Mouse (Mus musculus) granulocyte monocyte progenitor cell, adult 5-6 weeks (primary cell): ENCODE data around the gene Polr2g. TPM values are rescaled to one million over a fixed set of nuclear protein-coding genes. Genes with fewer than 3 reads are reported as not detected.

Source experiments
- ATAC-seq: replicated peaks from 2 replicates; pipeline ENCODE4 v1.8.0; 2016; ENCODE audit warnings: mild to moderate bottlenecking, moderate TSS enrichment, inconsistent platforms; ENCODE audit not compliant: poor library complexity, severe bottlenecking
- total RNA-seq, 2 experiments: library from RNA; stranded (forward) in 1 of 2; stranded (reverse) in 1 of 2; fragments of 200-712, 200-1000 nt in 1 of 2; fragments of >200 nt in 1 of 2; fragmentation: Nextera tagmentation in 1 of 2; gene quantifications; 2 replicates each; pipeline ENCODE4 v1.2.3; 2014 to 2017

The Polr2g gene
- total RNA-seq, 2 experiments from 2014 or later = 51.7 to 148 TPM

- ATAC-seq = no peak
Measured at GRCm38 (mm10) chr19:8765562-8765961, 32.8 kb downstream of the Polr2g start.

- ATAC-seq = peak; percentile 48; the same call in 1 of the 2 replicates
Measured at GRCm38 (mm10) chr19:8763276-8763675, 35.1 kb downstream of the Polr2g start.

GRCm38 (mm10) chr19:8760757-8761156, 37.6 kb downstream of the Polr2g start:
- no peak for ATAC-seq

GRCm38 (mm10) chr19:8758899-8759298, 39.5 kb downstream of the Polr2g start:
- ATAC-seq = no peak

GRCm38 (mm10) chr19:8757471-8757998, 40.8 kb downstream of the Polr2g start:
- no peak for ATAC-seq

- peak; percentile 92 for ATAC-seq
Measured at GRCm38 (mm10) chr19:8756635-8757387, 41.6 kb downstream of the Polr2g start, which contains the start of gene Nxf1. Nxf1 (plus strand) TSS chr19:8757073.

GRCm38 (mm10) chr19:8755652-8756051, 42.7 kb downstream of the Polr2g start:
- ATAC-seq = no peak

GRCm38 (mm10) chr19:8747368-8747767, 51.0 kb downstream of the Polr2g start:
- peak; percentile 50 for ATAC-seq

- no peak for ATAC-seq
Measured at GRCm38 (mm10) chr19:8745382-8745781, 53.0 kb downstream of the Polr2g start.

Other genes with a start within 250 kb of the Polr2g start
Only the 30 nearest of the 33 such genes appear.
- gene Chrm1, start 134.8 kb downstream of the Polr2g start, total RNA-seq (2014; fragmentation: Nextera tagmentation) = 0.04 TPM in 1 of 2 replicates, not detected in the other
- gene Chrm1, start 134.8 kb downstream of the Polr2g start, total RNA-seq (2017) = not detected in 2 replicates
- 60.1 and 70.1 TPM in 2 replicates for gene Slc3a2, start 75.2 kb downstream of the Polr2g start, total RNA-seq (2014; fragmentation: Nextera tagmentation)
- 78.5 and 87.2 TPM in 2 replicates for gene Slc3a2, start 75.2 kb downstream of the Polr2g start, total RNA-seq (2017)
- 122 and 136 TPM in 2 replicates for gene Wdr74, start 62.8 kb downstream of the Polr2g start, total RNA-seq (2014; fragmentation: Nextera tagmentation)
- 96.6 and 196 TPM in 2 replicates for gene Wdr74, start 62.8 kb downstream of the Polr2g start, total RNA-seq (2017)
- not detected in 2 replicates for gene 1700092M07Rik, start 57.9 kb downstream of the Polr2g start, total RNA-seq (2014; fragmentation: Nextera tagmentation)
- 2.5 TPM in 2 replicates for gene 1700092M07Rik, start 57.9 kb downstream of the Polr2g start, total RNA-seq (2017)
- gene Stx5a, start 57.2 kb downstream of the Polr2g start, total RNA-seq (2014; fragmentation: Nextera tagmentation) = 63.4 and 64.7 TPM in 2 replicates
- 43.0 and 62.0 TPM in 2 replicates for gene Stx5a, start 57.2 kb downstream of the Polr2g start, total RNA-seq (2017)
- 268 and 347 TPM in 2 replicates for gene Nxf1, start 41.5 kb downstream of the Polr2g start, total RNA-seq (2014; fragmentation: Nextera tagmentation)
- gene Nxf1, start 41.5 kb downstream of the Polr2g start, total RNA-seq (2017) = 89.4 and 113 TPM in 2 replicates
- 61.2 and 62.7 TPM in 2 replicates for gene Tmem223, start 27.6 kb downstream of the Polr2g start, total RNA-seq (2014; fragmentation: Nextera tagmentation)
- gene Tmem223, start 27.6 kb downstream of the Polr2g start, total RNA-seq (2017) = 35.7 and 40.6 TPM in 2 replicates
- gene Tmem179b, start 24.1 kb downstream of the Polr2g start, total RNA-seq (2014; fragmentation: Nextera tagmentation) = 141 and 147 TPM in 2 replicates
- gene Tmem179b, start 24.1 kb downstream of the Polr2g start, total RNA-seq (2017) = 69.5 and 81.3 TPM in 2 replicates
- 19.1 and 20.5 TPM in 2 replicates for gene Taf6l, start 12.2 kb downstream of the Polr2g start, total RNA-seq (2014; fragmentation: Nextera tagmentation)
- gene Taf6l, start 12.2 kb downstream of the Polr2g start, total RNA-seq (2017) = 10.0 and 15.6 TPM in 2 replicates
- 3.1 TPM in 2 replicates for gene Zbtb3, start 4.0 kb upstream of the Polr2g start, total RNA-seq (2014; fragmentation: Nextera tagmentation)
- 2.7 and 3.0 TPM in 2 replicates for gene Zbtb3, start 4.0 kb upstream of the Polr2g start, total RNA-seq (2017)
- 41.3 and 42.1 TPM in 2 replicates for gene Ttc9c, start 20.8 kb upstream of the Polr2g start, total RNA-seq (2014; fragmentation: Nextera tagmentation)
- gene Ttc9c, start 20.8 kb upstream of the Polr2g start, total RNA-seq (2017) = 62.8 and 65.0 TPM in 2 replicates
- gene Hnrnpul2, start 21.4 kb upstream of the Polr2g start, total RNA-seq (2014; fragmentation: Nextera tagmentation) = 71.4 and 85.1 TPM in 2 replicates
- gene Hnrnpul2, start 21.4 kb upstream of the Polr2g start, total RNA-seq (2017) = 82.8 and 88.5 TPM in 2 replicates
- not detected in 2 replicates for gene AC129217.1, start 31.2 kb upstream of the Polr2g start, total RNA-seq (2014; fragmentation: Nextera tagmentation)
- gene AC129217.1, start 31.2 kb upstream of the Polr2g start, total RNA-seq (2017) = 34.1 TPM in 1 of 2 replicates, not detected in the other
- 61.8 and 89.4 TPM in 2 replicates for gene Bscl2, start 38.9 kb upstream of the Polr2g start, total RNA-seq (2014; fragmentation: Nextera tagmentation)
- gene Bscl2, start 38.9 kb upstream of the Polr2g start, total RNA-seq (2017) = 33.9 and 34.6 TPM in 2 replicates
- not detected in 2 replicates for gene Gng3, start 40.6 kb upstream of the Polr2g start, total RNA-seq (2014; fragmentation: Nextera tagmentation)
- gene Gng3, start 40.6 kb upstream of the Polr2g start, total RNA-seq (2017) = 0.26 TPM in 1 of 2 replicates, not detected in the other
- gene Lrrn4cl, start 52.2 kb upstream of the Polr2g start, total RNA-seq (2014; fragmentation: Nextera tagmentation) = 0.11 TPM in 1 of 2 replicates, not detected in the other
- not detected in 2 replicates for gene Lrrn4cl, start 52.2 kb upstream of the Polr2g start, total RNA-seq (2017)
- 115 and 150 TPM in 2 replicates for gene Ubxn1, start 72.9 kb upstream of the Polr2g start, total RNA-seq (2014; fragmentation: Nextera tagmentation)
- gene Ubxn1, start 72.9 kb upstream of the Polr2g start, total RNA-seq (2017) = 135 and 136 TPM in 2 replicates
- 57.3 and 67.4 TPM in 2 replicates for gene Uqcc3, start 82.3 kb upstream of the Polr2g start, total RNA-seq (2014; fragmentation: Nextera tagmentation)
- gene Uqcc3, start 82.3 kb upstream of the Polr2g start, total RNA-seq (2017) = 66.9 and 100 TPM in 2 replicates
- 49.4 and 65.5 TPM in 2 replicates for gene Lbhd1, start 85.2 kb upstream of the Polr2g start, total RNA-seq (2014; fragmentation: Nextera tagmentation)
- gene Lbhd1, start 85.2 kb upstream of the Polr2g start, total RNA-seq (2017) = 10.1 and 37.8 TPM in 2 replicates
- not detected in 2 replicates for gene Gm49403, start 85.4 kb upstream of the Polr2g start, total RNA-seq (2014; fragmentation: Nextera tagmentation)
- not detected in 2 replicates for gene Gm49403, start 85.4 kb upstream of the Polr2g start, total RNA-seq (2017)
- gene 1810009A15Rik, start 90.3 kb upstream of the Polr2g start, total RNA-seq (2014; fragmentation: Nextera tagmentation) = 70.2 and 82.4 TPM in 2 replicates
- gene 1810009A15Rik, start 90.3 kb upstream of the Polr2g start, total RNA-seq (2017) = 92.1 and 109 TPM in 2 replicates
- gene Gm49416, start 90.3 kb upstream of the Polr2g start, total RNA-seq (2014; fragmentation: Nextera tagmentation) = not detected in 2 replicates
- gene Gm49416, start 90.3 kb upstream of the Polr2g start, total RNA-seq (2017) = not detected in 2 replicates
- gene Ints5, start 94.4 kb upstream of the Polr2g start, total RNA-seq (2014; fragmentation: Nextera tagmentation) = 23.7 and 30.3 TPM in 2 replicates
- gene Ints5, start 94.4 kb upstream of the Polr2g start, total RNA-seq (2017) = 11.6 and 13.5 TPM in 2 replicates
- 143 and 154 TPM in 2 replicates for gene Ganab, start 99.5 kb upstream of the Polr2g start, total RNA-seq (2014; fragmentation: Nextera tagmentation)
- gene Ganab, start 99.5 kb upstream of the Polr2g start, total RNA-seq (2017) = 105 and 107 TPM in 2 replicates
- gene B3gat3, start 121.8 kb upstream of the Polr2g start, total RNA-seq (2014; fragmentation: Nextera tagmentation) = 25.9 and 34.4 TPM in 2 replicates
- 17.2 and 26.5 TPM in 2 replicates for gene B3gat3, start 121.8 kb upstream of the Polr2g start, total RNA-seq (2017)
- 2.2 and 2.9 TPM in 2 replicates for gene Rom1, start 130.8 kb upstream of the Polr2g start, total RNA-seq (2014; fragmentation: Nextera tagmentation)
- gene Rom1, start 130.8 kb upstream of the Polr2g start, total RNA-seq (2017) = 0.22 and 0.52 TPM in 2 replicates
- 26.1 and 30.2 TPM in 2 replicates for gene Eml3, start 131.0 kb upstream of the Polr2g start, total RNA-seq (2014; fragmentation: Nextera tagmentation)
- 27.4 and 31.3 TPM in 2 replicates for gene Eml3, start 131.0 kb upstream of the Polr2g start, total RNA-seq (2017)
- gene Mta2, start 143.3 kb upstream of the Polr2g start, total RNA-seq (2014; fragmentation: Nextera tagmentation) = 115 and 125 TPM in 2 replicates
- gene Mta2, start 143.3 kb upstream of the Polr2g start, total RNA-seq (2017) = 120 and 123 TPM in 2 replicates
- 17.8 and 28.9 TPM in 2 replicates for gene Tut1, start 155.3 kb upstream of the Polr2g start, total RNA-seq (2014; fragmentation: Nextera tagmentation)
- 14.5 and 21.8 TPM in 2 replicates for gene Tut1, start 155.3 kb upstream of the Polr2g start, total RNA-seq (2017)
- 1,036 and 1,157 TPM in 2 replicates for gene Eef1g, start 168.5 kb upstream of the Polr2g start, total RNA-seq (2014; fragmentation: Nextera tagmentation)
- gene Eef1g, start 168.5 kb upstream of the Polr2g start, total RNA-seq (2017) = 748 and 899 TPM in 2 replicates